Mouse (Mus musculus): ENCODE data around the gene Abca5. TPM values are rescaled to one million over a fixed set of nuclear protein-coding genes. Genes with fewer than 3 reads are reported as not detected.
"Not testable (repeated sequence)": the region's sequence is repeated elsewhere in the genome, so short reads cannot be mapped to it uniquely, and the experiment has no call there.

Abca5 gene
- total RNA-seq (2022): 10 to 100 TPM; 41.3 to 50.1 (median 43.2) TPM

DNA sequence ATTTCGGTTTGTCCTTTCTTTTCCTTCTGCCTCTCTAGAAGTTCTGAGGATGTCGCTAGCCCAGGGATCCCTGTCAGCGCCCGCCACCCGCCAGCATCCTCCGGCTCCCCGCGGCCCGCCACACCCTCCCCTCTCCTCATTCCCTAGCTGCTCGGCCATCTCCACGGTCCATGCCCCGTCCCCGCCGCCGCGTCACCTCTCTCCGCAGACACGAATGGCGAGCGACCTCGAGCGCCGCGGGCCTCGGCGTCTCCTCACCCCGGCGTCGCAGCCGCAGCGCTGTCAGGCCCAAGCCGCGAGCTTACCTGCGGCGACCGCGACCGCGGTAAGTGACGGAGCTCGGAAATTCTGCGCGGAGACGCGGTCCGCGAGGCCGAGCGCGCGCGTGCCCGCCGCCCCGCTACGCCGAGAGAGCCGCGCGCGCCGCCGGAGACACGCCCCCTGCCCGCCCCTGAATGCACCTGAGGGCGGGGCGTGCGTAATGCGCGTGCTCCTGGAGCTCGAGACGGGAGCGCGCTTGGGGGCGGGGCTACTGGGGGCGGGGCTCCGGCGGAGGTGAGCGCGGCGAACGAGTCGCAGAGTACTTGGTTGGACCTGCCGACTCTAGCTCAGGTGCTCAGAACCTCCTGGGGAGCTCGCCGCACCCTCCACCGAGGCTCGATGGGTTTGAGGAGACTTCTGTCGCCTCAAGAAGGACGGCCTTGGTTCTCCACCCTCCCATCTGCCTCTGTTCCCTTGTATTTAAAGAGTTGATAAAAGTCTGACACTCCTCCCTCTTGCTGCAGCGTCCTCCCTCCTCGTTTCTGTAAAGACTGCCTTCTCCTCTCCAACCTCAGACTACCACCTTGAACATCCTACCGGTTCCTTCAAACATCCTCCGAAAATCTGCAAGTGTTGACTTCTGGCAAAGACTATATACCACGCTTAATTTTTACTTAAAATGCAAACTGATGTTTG, at the start of gene Abca5:
TSS of gene Abca5 (minus strand) at position 428 of the 957 bp plus-strand sequence.
- DNase-seq (ENCODE audit: low spot score in 2 of 2): peak; percentile 67 to 81

GRCm38 (mm10) chr11:110385487-110385886, 48.0 kb upstream of the Abca5 start:
- no peak for DNase-seq (ENCODE audit: low spot score in 2 of 2)

DNA sequence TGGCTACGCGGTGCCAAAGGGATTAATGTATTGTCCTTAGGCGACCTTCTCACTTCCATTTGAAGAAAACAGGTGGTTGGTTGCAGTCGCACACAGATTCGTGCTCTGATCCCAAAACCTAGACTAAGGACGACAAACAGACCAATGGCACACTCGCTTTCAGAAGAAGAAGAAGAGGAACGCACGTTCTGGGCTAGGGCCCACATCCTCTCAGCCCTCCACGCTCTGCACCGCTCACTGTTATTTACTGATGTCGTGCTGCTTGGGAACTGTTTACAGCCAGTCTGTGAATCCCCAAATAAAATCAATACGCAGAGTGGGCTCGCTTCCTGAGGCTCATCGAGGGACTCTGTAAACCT, 42.8 kb upstream of the Abca5 start:
- DNase-seq (ENCODE audit: low spot score in 2 of 2): no peak

- DNase-seq (ENCODE audit: low spot score in 2 of 2): peak; percentile 24 to 28
Measured at GRCm38 (mm10) chr11:110379661-110380309, 42.3 kb upstream of the Abca5 start.

DNA sequence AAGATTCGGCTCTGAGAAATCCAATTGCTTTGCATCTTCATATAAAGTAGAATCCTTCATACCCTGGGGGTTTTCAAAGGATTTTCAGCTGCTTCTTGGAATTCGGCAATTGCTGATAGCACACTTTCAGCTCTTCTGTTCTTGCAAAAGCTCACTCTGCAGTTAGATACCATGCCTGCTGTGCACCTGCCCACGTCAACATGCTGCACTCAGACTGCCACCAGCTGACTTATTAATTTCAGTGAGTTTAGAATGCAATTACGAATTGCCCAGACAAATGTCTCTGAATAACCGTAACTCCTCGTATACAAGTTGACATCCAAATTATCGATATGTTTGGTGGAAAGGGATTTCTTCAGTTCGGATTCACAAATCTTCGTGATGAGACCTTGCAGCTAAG, 36.5 kb upstream of the Abca5 start:
- DNase-seq (ENCODE audit: low spot score in 2 of 2): no peak

- DNase-seq (ENCODE audit: low spot score in 2 of 2): no peak
Measured at GRCm38 (mm10) chr11:110372266-110372954, 34.9 kb upstream of the Abca5 start.

DNA sequence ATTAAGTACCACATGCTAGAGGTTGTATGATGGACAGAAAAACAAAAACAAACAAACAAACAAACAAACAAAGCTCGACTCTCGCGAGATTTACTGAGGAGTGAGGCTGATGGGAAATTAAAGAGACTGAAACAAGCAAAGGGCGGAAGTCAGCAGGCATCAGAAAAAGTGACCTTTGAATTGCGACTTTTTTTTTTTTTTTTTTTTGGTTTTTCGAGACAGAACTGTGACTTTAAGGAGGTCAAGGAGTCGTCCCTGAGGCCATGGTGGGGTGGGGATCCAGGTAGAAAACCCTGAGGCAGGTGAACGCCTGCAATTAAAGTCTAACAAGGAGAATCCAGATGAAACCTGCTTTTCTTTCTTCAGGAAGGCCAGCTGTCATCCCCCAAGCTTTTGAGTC, 34.3 kb upstream of the Abca5 start:
- no peak for DNase-seq (ENCODE audit: low spot score in 2 of 2)

- no peak for DNase-seq (ENCODE audit: low spot score in 2 of 2)
Measured at GRCm38 (mm10) chr11:110369312-110370019, 31.9 kb upstream of the Abca5 start.

DNA sequence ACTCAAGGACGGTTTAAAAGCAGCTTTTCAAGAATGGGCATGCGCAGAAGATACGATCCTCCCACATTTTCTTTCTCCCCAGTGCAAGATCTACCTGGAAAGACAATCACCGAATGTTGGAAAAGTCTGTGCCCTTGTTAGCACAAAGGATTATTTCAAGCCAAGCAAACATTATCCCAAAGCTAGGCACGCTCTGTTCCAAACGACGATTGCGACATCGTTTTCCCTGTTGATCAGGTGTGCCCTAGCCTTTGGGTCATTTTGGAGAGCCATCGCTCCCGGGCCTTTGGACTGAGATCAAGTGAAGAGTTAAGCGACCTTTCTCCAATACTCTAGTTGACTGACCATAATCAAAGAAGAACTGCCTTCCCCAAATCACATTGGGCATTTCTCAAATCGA, 30.1 kb upstream of the Abca5 start:
- DNase-seq (ENCODE audit: low spot score in 2 of 2): no peak

DNA sequence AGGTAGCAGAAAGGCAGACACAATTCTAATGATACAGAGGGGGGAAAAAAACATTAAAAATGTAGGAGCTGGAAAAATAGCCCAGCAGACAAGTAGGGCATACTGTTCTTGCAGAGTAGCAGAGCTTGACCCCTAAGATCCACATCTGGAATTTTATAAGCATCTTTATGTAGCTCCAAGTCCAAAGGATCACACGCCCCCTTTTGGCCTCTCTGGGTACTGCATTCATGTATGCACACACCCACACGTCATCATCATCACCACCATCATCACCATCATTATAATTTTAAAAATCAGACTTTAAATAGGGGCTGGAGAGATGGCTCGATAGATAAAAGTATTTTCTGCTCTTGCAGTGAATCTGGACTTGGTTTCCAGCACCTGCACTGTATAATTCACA, 29.4 kb upstream of the Abca5 start:
- no peak for DNase-seq (ENCODE audit: low spot score in 2 of 2)

GRCm38 (mm10) chr11:110365016-110365415, 27.5 kb upstream of the Abca5 start:
- DNase-seq (ENCODE audit: low spot score in 2 of 2): no peak

DNA sequence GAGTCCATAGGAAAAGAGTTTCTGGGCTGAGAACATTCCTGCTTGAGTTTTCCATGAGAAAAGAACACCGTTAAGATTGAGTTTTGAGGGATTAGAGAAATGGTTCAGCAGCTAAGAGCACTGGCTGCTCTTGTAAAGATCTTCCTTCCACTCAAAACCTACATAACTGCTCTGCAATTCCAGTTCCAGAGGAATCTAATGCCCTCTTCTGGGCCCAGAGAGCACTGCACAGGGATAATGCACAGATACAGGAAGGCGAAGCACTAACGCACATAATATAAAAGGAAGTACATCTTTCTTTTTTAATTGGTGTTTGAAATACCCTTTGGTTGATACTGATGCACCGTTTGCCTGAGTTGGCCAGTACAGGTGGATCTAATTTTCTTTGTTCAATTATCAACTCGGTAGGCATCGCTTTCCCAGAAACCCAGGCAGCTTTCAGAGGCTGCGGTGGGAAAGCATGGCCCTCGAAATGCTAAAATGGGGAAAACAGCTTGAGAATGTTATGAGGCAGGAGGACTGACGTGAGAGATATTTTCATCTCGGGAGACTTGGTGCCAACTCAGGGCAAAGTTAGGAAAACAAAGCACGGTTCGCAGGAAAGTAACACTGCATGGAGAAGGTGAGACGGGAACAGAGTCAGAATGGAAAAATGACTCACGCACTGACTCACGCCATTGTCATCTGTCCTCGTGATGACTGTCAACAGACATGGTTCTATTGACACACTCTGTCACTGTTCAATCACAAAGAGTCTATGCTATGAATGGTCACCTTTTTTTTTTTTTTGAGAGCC, 20.4 kb upstream of the Abca5 start:
- DNase-seq (ENCODE audit: low spot score in 2 of 2): peak in 1 of 2 experiments; percentile 28

DNA sequence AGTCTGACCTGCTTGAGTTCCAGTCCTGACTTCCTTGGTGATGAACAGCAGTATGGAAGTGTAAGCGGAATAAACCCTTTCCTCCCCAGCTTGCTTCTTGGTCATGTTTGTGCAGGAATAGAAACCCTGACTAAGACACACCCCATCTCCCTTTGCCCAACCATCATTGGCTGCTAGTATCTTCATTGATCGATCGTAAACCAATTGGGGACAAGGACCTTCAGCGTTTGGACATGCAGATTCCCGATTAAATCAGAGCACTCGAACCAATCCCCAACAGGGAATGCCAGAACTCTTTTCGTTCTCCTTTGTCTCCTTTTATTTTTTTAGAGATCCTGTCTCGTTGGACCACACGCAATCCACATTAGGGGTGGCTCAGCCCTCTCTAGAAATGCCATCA, 17.6 kb upstream of the Abca5 start:
- not testable (repeated sequence) for DNase-seq (ENCODE audit: low spot score in 2 of 2)

DNA sequence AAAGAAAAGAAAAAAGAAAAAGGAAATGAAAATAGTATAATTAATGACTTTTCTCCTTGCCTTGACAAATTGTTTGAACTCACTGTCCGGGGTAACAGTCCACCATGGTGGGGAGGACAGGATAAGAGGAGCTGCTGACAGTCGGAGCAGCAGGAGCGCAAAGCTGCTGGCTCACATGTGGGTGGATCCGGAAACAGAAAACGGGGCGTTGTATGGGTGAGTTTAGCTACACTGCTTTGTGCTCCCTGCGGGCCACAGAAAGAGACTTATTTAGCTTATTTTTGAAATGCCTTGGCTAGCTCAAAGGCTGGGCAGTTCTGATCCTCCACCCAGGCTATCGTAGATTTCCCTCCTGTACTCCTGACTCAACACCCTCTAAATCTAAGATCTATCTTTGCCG, 16.7 kb upstream of the Abca5 start:
- DNase-seq (ENCODE audit: low spot score in 2 of 2): no peak

DNA sequence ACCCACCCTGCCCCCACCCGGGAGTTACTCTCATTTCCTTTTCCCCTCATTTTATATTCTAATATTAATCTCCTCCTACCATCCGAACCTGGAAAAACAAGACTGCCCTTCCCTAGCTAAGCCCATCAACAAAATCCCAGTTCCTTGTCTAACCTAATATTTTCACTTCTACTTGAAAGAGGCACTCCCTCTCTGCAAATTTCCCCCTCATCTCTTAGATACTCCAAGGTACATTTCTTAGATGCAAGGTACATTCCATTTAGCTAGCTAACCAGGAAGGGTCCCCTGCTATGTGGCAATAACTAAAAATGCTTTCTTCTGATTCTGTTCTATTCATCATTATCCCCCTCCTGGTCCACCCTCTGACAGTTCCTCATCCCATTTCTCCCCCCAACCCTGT, 10.7 kb upstream of the Abca5 start:
- no peak for DNase-seq (ENCODE audit: low spot score in 2 of 2)

GRCm38 (mm10) chr11:110347768-110348167, 10.3 kb upstream of the Abca5 start:
- no peak for DNase-seq (ENCODE audit: low spot score in 2 of 2)

GRCm38 (mm10) chr11:110336814-110337288, 665 bp downstream of the Abca5 start:
- DNase-seq (ENCODE audit: low spot score in 2 of 2): peak in 1 of 2 experiments; percentile 28

DNA sequence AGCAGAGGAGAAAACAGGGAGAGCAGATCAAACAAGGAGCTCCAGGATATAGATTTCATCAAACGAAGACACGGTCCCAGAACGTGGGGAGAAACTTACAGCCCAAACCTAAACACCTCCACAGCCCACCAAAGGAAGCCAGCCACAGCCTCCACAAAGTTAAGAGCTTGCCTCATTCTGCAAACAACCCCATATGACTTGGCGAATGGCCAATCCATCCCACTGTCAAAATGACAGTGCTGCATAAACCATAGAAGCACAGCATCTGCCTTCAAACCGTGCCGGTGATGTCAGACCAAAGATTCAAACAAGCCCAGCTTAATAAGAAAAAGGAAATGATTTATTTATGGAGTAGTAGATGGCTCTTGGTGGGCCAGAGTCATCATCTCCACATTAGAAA, 7.4 kb downstream of the Abca5 start:
- peak in 1 of 2 experiments; percentile 28 for DNase-seq (ENCODE audit: low spot score in 2 of 2)

- DNase-seq (ENCODE audit: low spot score in 2 of 2): no peak
Measured at GRCm38 (mm10) chr11:110322266-110322665, 15.2 kb downstream of the Abca5 start.

- DNase-seq (ENCODE audit: low spot score in 2 of 2): no peak
Measured at GRCm38 (mm10) chr11:110306475-110307168, 30.9 kb downstream of the Abca5 start.

Data from left cerebral cortex, adult 8-10 months (tissue).